Mouse (Mus musculus) small intestine, adult 2 months (tissue): ENCODE results near the gene Nox4.

Experiments used
- CTCF ChIP-seq: fragments of 200-500 bp; IDR thresholded peaks from 2 replicates; pipeline ENCODE4 v1.5.1; 2012; ENCODE audit warnings: low read depth, mild to moderate bottlenecking, control low read depth, inconsistent platforms, low read length, moderate library complexity, mixed read lengths; ENCODE audit not compliant: insufficient replicate concordance, insufficient read length; ENCODE audit errors: extremely low read depth
- POLR2A ChIP-seq: fragments of 200-500 bp; IDR thresholded peaks from 2 replicates; pipeline ENCODE4 v1.6.1; 2012; ENCODE audit warnings: low read depth, mild to moderate bottlenecking, control low read depth, inconsistent platforms, low read length, moderate library complexity

- TF ChIP-seq CTCF (no peak), POLR2A (no peak)
Measured at GRCm38 (mm10) chr7:87246580-87246934, 661 bp downstream of the Nox4 start.
